Mouse (Mus musculus) MEL (cell line): Measurements from ENCODE around the gene Leo1. TPM values are rescaled to one million over a fixed set of nuclear protein-coding genes. Genes with fewer than 3 reads are reported as not detected.

Experiments used
- DNase-seq: peaks from one replicate; pipeline ENCODE4 v3.0.0; 2011; ENCODE audit warnings: low read depth, low spot score
- H3K27ac ChIP-seq: 2 replicates; pipeline ENCODE4 v1.5.1; 2012; ENCODE audit warnings: low read depth, mild to moderate bottlenecking, control low read depth, low read length, moderate library complexity; ENCODE audit not compliant: control insufficient read depth
- H3K27me3 ChIP-seq, 2 experiments: fragments of 150-350 bp in 1 of 2; sonication (generic) in 1 of 2; 2 replicates each; pipeline ENCODE4 v1.6.1; 2012; ENCODE audit warnings: low read length in 2 of 2, mild to moderate bottlenecking in 2 of 2, improper control_type of control experiment in 1 of 2, moderate library complexity in 1 of 2; ENCODE audit not compliant: insufficient read depth in 2 of 2, control insufficient read depth in 1 of 2
- H3K36me3 ChIP-seq, 2 experiments: 2 replicates each; pipeline ENCODE4 v1.6.1; 2012 to 2014; ENCODE audit warnings: low read length in 2 of 2, improper control_type of control experiment in 1 of 2, inconsistent platforms in 1 of 2, mild to moderate bottlenecking in 1 of 2; ENCODE audit not compliant: insufficient read depth in 2 of 2, control insufficient read depth in 1 of 2
- H3K4me1 ChIP-seq, 2 experiments: fragments of 150-350 bp in 1 of 2; sonication (generic) in 1 of 2; 2 replicates each; pipeline ENCODE4 v1.6.1; 2012; ENCODE audit warnings: low read length in 2 of 2, improper control_type of control experiment in 1 of 2, mild to moderate bottlenecking in 1 of 2; ENCODE audit not compliant: insufficient read depth in 2 of 2, control insufficient read depth in 1 of 2
- H3K4me3 ChIP-seq, 2 experiments: fragments of 150-350 bp in 1 of 2; sonication (generic) in 1 of 2; 2 replicates each; pipeline ENCODE4 v1.5.1; 2012; ENCODE audit warnings: low read depth in 2 of 2, low read length in 2 of 2, mild to moderate bottlenecking in 2 of 2, moderate library complexity in 2 of 2, control low read depth in 1 of 2, improper control_type of control experiment in 1 of 2; ENCODE audit not compliant: control insufficient read depth in 1 of 2, insufficient read depth in 1 of 2
- H3K79me2 ChIP-seq: 2 replicates; pipeline ENCODE4 v1.6.1; 2012; ENCODE audit warnings: mild to moderate bottlenecking, low read length, moderate library complexity; ENCODE audit not compliant: control insufficient read depth, poor library complexity, insufficient read depth
- H3K9ac ChIP-seq: 2 replicates; pipeline ENCODE4 v1.6.1; 2012; ENCODE audit warnings: low read depth, mild to moderate bottlenecking, control low read depth, low read length, moderate library complexity; ENCODE audit not compliant: control insufficient read depth, poor library complexity, severe bottlenecking
- H3K9me3 ChIP-seq: fragments of 150-350 bp; sonication (generic); replicated peaks from 2 replicates; pipeline ENCODE4 v1.6.1; 2012; ENCODE audit warnings: mild to moderate bottlenecking, low read length, improper control_type of control experiment, moderate library complexity; ENCODE audit not compliant: insufficient read depth
- CHD2 ChIP-seq: IDR thresholded peaks from 2 replicates; pipeline ENCODE4 v1.6.1; 2011; ENCODE audit warnings: low read length, improper control_type of control experiment
- CTCF ChIP-seq, 3 experiments: IDR thresholded peaks in 2 of 3; conservative IDR thresholded peaks in 1 of 3; 2 replicates each; pipeline ENCODE4 v1.5.1; 2011 to 2012; ENCODE audit warnings: low read length in 3 of 3, low read depth in 2 of 3, mild to moderate bottlenecking in 2 of 3, improper control_type of control experiment in 1 of 3, inconsistent platforms in 1 of 3, mixed read lengths in 1 of 3, moderate library complexity in 1 of 3; ENCODE audit not compliant: control insufficient read depth in 1 of 3, insufficient read depth in 1 of 3, poor library complexity in 1 of 3, severe bottlenecking in 1 of 3
- EP300 ChIP-seq, 2 experiments: IDR thresholded peaks; 2 replicates each; pipeline ENCODE4 v1.6.1; 2011; ENCODE audit warnings: improper control_type of control experiment in 2 of 2, low read length in 2 of 2, low read depth in 1 of 2, mild to moderate bottlenecking in 1 of 2
- ETS1 ChIP-seq: IDR thresholded peaks from 2 replicates; pipeline ENCODE4 v1.6.1; 2012; ENCODE audit warnings: low read depth, mild to moderate bottlenecking, inconsistent platforms, low read length, improper control_type of control experiment, moderate library complexity
- GABPA ChIP-seq: IDR thresholded peaks from 2 replicates; pipeline ENCODE4 v1.6.1; 2012; ENCODE audit warnings: low read depth, mild to moderate bottlenecking, inconsistent platforms, low read length, improper control_type of control experiment, moderate library complexity
- KAT2A ChIP-seq: conservative IDR thresholded peaks from 2 replicates; pipeline ENCODE4 v1.6.1; 2012; ENCODE audit warnings: low read depth, low read length, improper control_type of control experiment, inconsistent platforms
- MAX ChIP-seq: IDR thresholded peaks from 2 replicates; pipeline ENCODE4 v1.6.1; 2011; ENCODE audit warnings: low read length, improper control_type of control experiment
- MAZ ChIP-seq: IDR thresholded peaks from 2 replicates; pipeline ENCODE4 v1.6.1; 2012; ENCODE audit warnings: low read depth, mild to moderate bottlenecking, inconsistent platforms, low read length, improper control_type of control experiment
- MXI1 ChIP-seq: IDR thresholded peaks from 2 replicates; pipeline ENCODE4 v1.6.1; 2011; ENCODE audit warnings: mild to moderate bottlenecking, low read depth, low read length, improper control_type of control experiment
- MYB ChIP-seq: IDR thresholded peaks from 2 replicates; pipeline ENCODE4 v1.6.1; 2011; ENCODE audit warnings: mild to moderate bottlenecking, low read depth, low read length, improper control_type of control experiment
- NELFE ChIP-seq: IDR thresholded peaks from 2 replicates; pipeline ENCODE4 v1.6.1; 2011; ENCODE audit warnings: low read depth, low read length, improper control_type of control experiment
- POLR2A ChIP-seq, 2 experiments: IDR thresholded peaks; 2 replicates each; pipeline ENCODE4 v1.6.1; 2011 to 2012; ENCODE audit warnings: low read length in 2 of 2, mild to moderate bottlenecking in 2 of 2, control low read depth in 1 of 2, improper control_type of control experiment in 1 of 2, low read depth in 1 of 2, moderate library complexity in 1 of 2; ENCODE audit not compliant: control insufficient read depth in 1 of 2, insufficient read depth in 1 of 2, poor library complexity in 1 of 2
- SMC3 ChIP-seq: IDR thresholded peaks from 2 replicates; pipeline ENCODE4 v1.6.1; 2011; ENCODE audit warnings: low read depth, low read length, improper control_type of control experiment
- TAL1 ChIP-seq: IDR thresholded peaks from 2 replicates; pipeline ENCODE4 v1.6.1; 2012; ENCODE audit warnings: mild to moderate bottlenecking, inconsistent platforms, low read length, moderate library complexity, mixed read lengths
- TBP ChIP-seq: IDR thresholded peaks from 2 replicates; pipeline ENCODE4 v1.8.0; 2011; ENCODE audit warnings: low read depth, low read length, improper control_type of control experiment
- ZMIZ1 ChIP-seq: IDR thresholded peaks from 2 replicates; pipeline ENCODE4 v1.6.1; 2012; ENCODE audit warnings: low read depth, mild to moderate bottlenecking, inconsistent platforms, low read length, improper control_type of control experiment, moderate library complexity
- polyA plus RNA-seq, 2 experiments: library from polyadenylated mRNA; stranded (reverse) in 1 of 2; unstranded in 1 of 2; fragments of >175 nt in 1 of 2; fragments of >200 nt in 1 of 2; gene quantifications; 2 replicates each; pipeline versions ENCODE4 v1.2.1 to v1.2.4; 2012; ENCODE audit warnings: low replicate concordance in 2 of 2, low read depth in 1 of 2; ENCODE audit not compliant: insufficient read length in 2 of 2, insufficient read depth in 1 of 2, missing spikeins in 1 of 2
- total RNA-seq: library from RNA; depleted of rRNA; stranded (reverse); fragments of 300-350 nt; gene quantifications from 2 replicates; pipeline ENCODE4 v1.2.3, GENCODE M21; 2012

Leo1 gene
- total and polyA plus RNA-seq, 3 experiments = 42.6 to 49.0 TPM; not detected in 1

DNA sequence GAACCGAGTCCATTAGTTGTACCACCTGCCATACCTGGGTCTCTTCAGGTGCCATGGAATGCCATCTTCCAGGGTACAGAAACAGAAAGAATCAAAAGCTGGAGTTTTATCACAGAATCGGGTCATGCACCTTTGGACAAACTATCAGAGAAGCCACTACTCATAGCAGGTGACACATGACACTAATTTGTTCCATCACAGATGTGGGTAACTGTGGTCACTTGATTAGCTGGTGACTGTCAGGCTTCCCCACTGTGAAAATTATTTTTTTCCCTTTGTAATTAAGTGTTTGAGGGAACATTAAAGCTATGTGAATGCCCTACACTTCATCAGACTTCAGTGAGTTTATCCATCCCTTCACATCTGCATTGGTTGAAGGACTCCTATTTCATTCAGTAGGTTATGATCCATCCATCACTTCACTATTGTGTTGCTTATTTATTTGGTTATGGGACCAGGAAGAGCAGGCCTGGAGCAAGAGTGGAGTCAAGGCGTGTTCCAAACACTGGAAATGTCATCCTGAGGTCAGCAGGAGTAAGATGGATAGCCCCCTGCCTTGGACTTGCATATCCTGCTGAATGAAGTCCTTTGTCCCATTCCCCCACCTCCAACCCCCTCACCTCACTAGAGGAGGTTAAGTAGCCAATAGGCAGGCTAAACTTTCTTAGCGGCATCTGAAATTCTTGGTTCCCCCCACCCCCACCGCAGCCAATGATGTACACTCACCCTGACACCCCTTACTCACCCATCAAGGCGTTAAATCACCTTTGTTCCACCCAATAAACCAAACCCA lies 16.8 kb upstream of the Leo1 start:
- Histone ChIP-seq H3K27me3 (peaks cover 0 to 3% of the 10 kb centered on the region in 2 experiments; a peak in 1 of 4 replicates), H3K4me3 (no peak overlapping the region), H3K79me2 (no peaks in the 10 kb centered on the region), H3K27ac (no peak overlapping the region), H3K9me3 (no peaks in the 10 kb centered on the region), H3K36me3 (peaks cover 0 to 9% of the 10 kb centered on the region in 2 experiments; a peak in 2 of 4 replicates), H3K4me1 (peaks cover 0 to 19% of the 10 kb centered on the region in 2 experiments; a peak in 2 of 4 replicates), H3K9ac (no peak overlapping the region)
- no peak for DNase-seq
- TF ChIP-seq ETS1 = no peak
- no peak for TF ChIP-seq MAX
- TF ChIP-seq CHD2 = no peak
- no peak for TF ChIP-seq POLR2A (IDR thresholded peaks at IDR 0.05; ENCODE audit: control insufficient read depth in 1 of 2, insufficient read depth in 1 of 2, low read depth in 1 of 2, low read length in 2 of 2, poor library complexity in 1 of 2)
- no peak for TF ChIP-seq CTCF (IDR thresholded peaks at IDR 0.05 in 2 of 3, conservative IDR thresholded peaks at IDR 0.05 in 1 of 3; ENCODE audit: control insufficient read depth in 1 of 3, insufficient read depth in 1 of 3, low read depth in 2 of 3, low read length in 3 of 3, poor library complexity in 1 of 3, severe bottlenecking in 1 of 3)
- no peak for TF ChIP-seq TBP

DNA sequence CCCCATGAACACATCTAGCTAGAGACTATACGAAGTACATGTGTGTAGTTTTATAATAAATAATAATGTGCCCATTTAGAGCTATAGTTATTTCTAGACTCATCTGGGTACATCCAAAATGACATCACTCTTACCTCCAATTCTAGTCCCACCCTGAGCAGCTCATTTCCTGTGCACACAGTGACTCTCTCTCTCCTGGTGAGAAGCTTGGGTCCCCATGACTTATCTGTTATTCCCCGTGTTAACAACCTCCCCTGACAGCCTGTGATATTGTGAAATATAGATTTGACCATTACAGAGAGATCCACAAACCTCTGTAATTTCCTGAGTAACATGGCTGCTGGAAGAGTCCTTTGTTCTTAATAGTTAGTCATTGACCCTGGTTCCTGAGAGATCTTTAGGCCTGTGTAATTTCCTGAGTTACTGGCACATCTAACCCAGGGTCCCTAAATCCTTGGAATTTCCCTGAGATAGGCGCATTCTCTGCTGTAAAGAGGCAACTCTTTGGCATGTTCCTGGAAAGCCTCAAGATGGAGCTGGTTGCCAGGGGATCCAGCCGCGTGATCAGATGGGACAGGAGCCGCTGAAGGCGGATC lies 15.4 kb upstream of the Leo1 start:
- Histone ChIP-seq H3K9me3 (no peaks in the 10 kb centered on the region), H3K36me3 (peaks cover 0 to 15% of the 10 kb centered on the region in 2 experiments; a peak in 2 of 4 replicates), H3K79me2 (no peaks in the 10 kb centered on the region), H3K27ac (no peak overlapping the region), H3K27me3 (peaks cover 0 to 3% of the 10 kb centered on the region in 2 experiments; a peak in 1 of 4 replicates), H3K4me3 (no peak overlapping the region), H3K4me1 (peaks cover 2 to 26% of the 10 kb centered on the region in 2 experiments), H3K9ac (no peak overlapping the region)
- DNase-seq = no peak
- TF ChIP-seq MYB (no peak), ZMIZ1 (no peak), CTCF (IDR thresholded peaks at IDR 0.05 in 2 of 3, conservative IDR thresholded peaks at IDR 0.05 in 1 of 3; ENCODE audit: control insufficient read depth in 1 of 3, insufficient read depth in 1 of 3, low read depth in 2 of 3, low read length in 3 of 3, poor library complexity in 1 of 3, severe bottlenecking in 1 of 3) (no peak), TAL1 (no peak), NELFE (no peak), TBP (no peak), MAZ (no peak), SMC3 (no peak), GABPA (no peak), MXI1 (no peak), EP300 (IDR thresholded peaks at IDR 0.05; ENCODE audit: low read depth in 1 of 2, low read length in 2 of 2) (no peak), KAT2A (no peak)
